Mouse (Mus musculus): Measurements from ENCODE around the gene Cyp4f39. TPM values are rescaled to one million over a fixed set of nuclear protein-coding genes. Genes with fewer than 3 reads are reported as not detected.

The Cyp4f39 gene
- total and polyA plus RNA-seq, 3 experiments: not detected

GRCm38 (mm10) chr17:32435151-32435550 lies 17.4 kb upstream of the Cyp4f39 start:
- no peaks in the 10 kb centered on the region for H3K36me3 ChIP-seq (ENCODE audit: control insufficient read depth in 1 of 2, insufficient read depth in 2 of 2, low read length in 2 of 2)
- H3K79me2 ChIP-seq (ENCODE audit: control insufficient read depth, insufficient read depth, low read length, poor library complexity): no peaks in the 10 kb centered on the region
- H3K27me3 ChIP-seq (ENCODE audit: control insufficient read depth in 1 of 2, insufficient read depth in 2 of 2, low read length in 2 of 2): peaks cover 4 to 5% of the 10 kb centered on the region in 2 experiments
- H3K27ac ChIP-seq (ENCODE audit: control insufficient read depth, low read depth, low read length): no peak overlapping the region
- no peaks in the 10 kb centered on the region for H3K9me3 ChIP-seq (replicated peaks; ENCODE audit: insufficient read depth, low read length)
- no peak overlapping the region for H3K9ac ChIP-seq (ENCODE audit: control insufficient read depth, low read depth, low read length, poor library complexity, severe bottlenecking)
- DNase-seq (ENCODE audit: low read depth, low spot score): no peak
- H3K4me3 ChIP-seq (ENCODE audit: control insufficient read depth in 1 of 2, insufficient read depth in 1 of 2, low read depth in 2 of 2, low read length in 2 of 2): no peak overlapping the region
- H3K4me1 ChIP-seq (ENCODE audit: control insufficient read depth in 1 of 2, insufficient read depth in 2 of 2, low read length in 2 of 2): no peaks in the 10 kb centered on the region; a peak in 1 of 4 replicates
- TF ChIP-seq ETS1 (IDR thresholded peaks at IDR 0.05; ENCODE audit: low read depth, low read length) (no peak), NELFE (IDR thresholded peaks at IDR 0.05; ENCODE audit: low read depth, low read length) (no peak), ZMIZ1 (IDR thresholded peaks at IDR 0.05; ENCODE audit: low read depth, low read length) (no peak), RCOR1 (IDR thresholded peaks at IDR 0.05; ENCODE audit: low read depth, low read length) (no peak), TCF12 (IDR thresholded peaks at IDR 0.05; ENCODE audit: low read depth, low read length) (no peak), CTCF (IDR thresholded peaks at IDR 0.05 in 2 of 3, conservative IDR thresholded peaks at IDR 0.05 in 1 of 3; ENCODE audit: control insufficient read depth in 1 of 3, insufficient read depth in 1 of 3, low read depth in 2 of 3, low read length in 3 of 3, poor library complexity in 1 of 3, severe bottlenecking in 1 of 3) (no peak), ZC3H11A (IDR thresholded peaks at IDR 0.05; ENCODE audit: low read depth, low read length) (no peak), MYC (IDR thresholded peaks at IDR 0.05; ENCODE audit: low read depth, low read length) (no peak), UBTF (IDR thresholded peaks at IDR 0.05; ENCODE audit: borderline replicate concordance, insufficient read depth, low read depth, low read length) (no peak), USF1 (IDR thresholded peaks at IDR 0.05; ENCODE audit: low read depth, low read length) (no peak), SMC3 (IDR thresholded peaks at IDR 0.05; ENCODE audit: low read depth, low read length) (no peak), GATA1 (IDR thresholded peaks at IDR 0.05; ENCODE audit: low read depth, low read length) (no peak)

GRCm38 (mm10) chr17:32437106-32437505 lies 15.4 kb upstream of the Cyp4f39 start:
- Histone ChIP-seq H3K36me3 (ENCODE audit: control insufficient read depth in 1 of 2, insufficient read depth in 2 of 2, low read length in 2 of 2) (no peaks in the 10 kb centered on the region), H3K9me3 (replicated peaks; ENCODE audit: insufficient read depth, low read length) (no peaks in the 10 kb centered on the region), H3K79me2 (ENCODE audit: control insufficient read depth, insufficient read depth, low read length, poor library complexity) (no peaks in the 10 kb centered on the region), H3K27ac (ENCODE audit: control insufficient read depth, low read depth, low read length) (no peak overlapping the region), H3K4me1 (ENCODE audit: control insufficient read depth in 1 of 2, insufficient read depth in 2 of 2, low read length in 2 of 2) (no peaks in the 10 kb centered on the region; a peak in 1 of 4 replicates), H3K27me3 (ENCODE audit: control insufficient read depth in 1 of 2, insufficient read depth in 2 of 2, low read length in 2 of 2) (peaks cover 4 to 5% of the 10 kb centered on the region in 2 experiments), H3K4me3 (ENCODE audit: control insufficient read depth in 1 of 2, insufficient read depth in 1 of 2, low read depth in 2 of 2, low read length in 2 of 2) (no peak overlapping the region), H3K9ac (ENCODE audit: control insufficient read depth, low read depth, low read length, poor library complexity, severe bottlenecking) (no peak overlapping the region)
- no peak for TF ChIP-seq HCFC1 (IDR thresholded peaks at IDR 0.05; ENCODE audit: low read depth, low read length)
- no peak for TF ChIP-seq CHD2 (IDR thresholded peaks at IDR 0.05; ENCODE audit: low read length)
- DNase-seq (ENCODE audit: low read depth, low spot score): no peak

GRCm38 (mm10) chr17:32443245-32443644 lies 9.3 kb upstream of the Cyp4f39 start:
- Histone ChIP-seq H3K27ac (ENCODE audit: control insufficient read depth, low read depth, low read length) (no peak overlapping the region), H3K9me3 (replicated peaks; ENCODE audit: insufficient read depth, low read length) (no peaks in the 10 kb centered on the region), H3K36me3 (ENCODE audit: control insufficient read depth in 1 of 2, insufficient read depth in 2 of 2, low read length in 2 of 2) (no peaks in the 10 kb centered on the region), H3K27me3 (ENCODE audit: control insufficient read depth in 1 of 2, insufficient read depth in 2 of 2, low read length in 2 of 2) (peaks cover 9 to 11% of the 10 kb centered on the region in 2 experiments), H3K4me1 (ENCODE audit: control insufficient read depth in 1 of 2, insufficient read depth in 2 of 2, low read length in 2 of 2) (no peaks in the 10 kb centered on the region), H3K4me3 (ENCODE audit: control insufficient read depth in 1 of 2, insufficient read depth in 1 of 2, low read depth in 2 of 2, low read length in 2 of 2) (no peak overlapping the region), H3K79me2 (ENCODE audit: control insufficient read depth, insufficient read depth, low read length, poor library complexity) (no peaks in the 10 kb centered on the region), H3K9ac (ENCODE audit: control insufficient read depth, low read depth, low read length, poor library complexity, severe bottlenecking) (no peak overlapping the region)
- TF ChIP-seq HCFC1 (IDR thresholded peaks at IDR 0.05; ENCODE audit: low read depth, low read length): no peak
- no peak for TF ChIP-seq CHD1 (IDR thresholded peaks at IDR 0.05; ENCODE audit: low read depth, low read length)
- TF ChIP-seq MYB (IDR thresholded peaks at IDR 0.05; ENCODE audit: low read depth, low read length): no peak
- TF ChIP-seq ZNF384 (IDR thresholded peaks at IDR 0.05; ENCODE audit: low read depth, low read length): no peak
- TF ChIP-seq TCF12 (IDR thresholded peaks at IDR 0.05; ENCODE audit: low read depth, low read length): no peak
- no peak for TF ChIP-seq SIN3A (IDR thresholded peaks at IDR 0.05; ENCODE audit: low read length)
- TF ChIP-seq RCOR1 (IDR thresholded peaks at IDR 0.05; ENCODE audit: low read depth, low read length): no peak
- no peak for TF ChIP-seq CTCF (IDR thresholded peaks at IDR 0.05 in 2 of 3, conservative IDR thresholded peaks at IDR 0.05 in 1 of 3; ENCODE audit: control insufficient read depth in 1 of 3, insufficient read depth in 1 of 3, low read depth in 2 of 3, low read length in 3 of 3, poor library complexity in 1 of 3, severe bottlenecking in 1 of 3)
- no peak for TF ChIP-seq USF2 (IDR thresholded peaks at IDR 0.05; ENCODE audit: borderline replicate concordance in 1 of 2, insufficient read depth in 1 of 2, low read depth in 1 of 2, low read length in 2 of 2)
- TF ChIP-seq E2F4 (IDR thresholded peaks at IDR 0.05; ENCODE audit: borderline replicate concordance, low read depth, low read length): no peak
- DNase-seq (ENCODE audit: low read depth, low spot score): no peak

Measured in MEL (cell line).